Mouse (Mus musculus) limb, embryonic 14.5 days (tissue): ENCODE measurements around the gene Il17re. TPM values are rescaled to one million over a fixed set of nuclear protein-coding genes. Genes with fewer than 3 reads are reported as not detected.

Experiments
- ATAC-seq: fragments of 200-750 bp; cut with Nextera tagmentation; 2 replicates; pipeline ENCODE4 v1.8.0; 2017; ENCODE audit warnings: low read depth, moderate number of reproducible peaks, moderate TSS enrichment; ENCODE audit not compliant: low FRiP score
- DNase-seq: peaks from one replicate; pipeline ENCODE4 v3.0.0-alpha.2; 2015; ENCODE audit warnings: low spot score
- H3K27ac ChIP-seq: fragments of 300-500 bp; sonication (generic); replicated peaks from 2 replicates; pipeline ENCODE4 v1.5.1; 2014; ENCODE audit warnings: low read depth, mild to moderate bottlenecking, low read length, moderate library complexity, mixed read lengths
- H3K27me3 ChIP-seq: fragments of 300-500 bp; sonication (generic); 2 replicates; pipeline ENCODE4 v1.6.1; 2014; ENCODE audit warnings: low read length, mixed read lengths; ENCODE audit not compliant: control insufficient read depth, insufficient read depth
- H3K36me3 ChIP-seq: fragments of 300-500 bp; sonication (generic); 2 replicates; pipeline ENCODE4 v1.6.1; 2014; ENCODE audit warnings: mild to moderate bottlenecking, low read length, moderate library complexity, mixed read lengths; ENCODE audit not compliant: control insufficient read depth, insufficient read depth
- H3K4me1 ChIP-seq: fragments of 300-500 bp; sonication (generic); 2 replicates; pipeline ENCODE4 v1.6.1; 2014; ENCODE audit warnings: antibody characterized with exemption, low read length, mixed read lengths; ENCODE audit not compliant: control insufficient read depth, insufficient read depth
- H3K4me2 ChIP-seq: fragments of 300-500 bp; sonication (generic); replicated peaks from 2 replicates; pipeline ENCODE4 v1.6.1; 2014; ENCODE audit warnings: low read depth, mild to moderate bottlenecking, low read length, moderate library complexity; ENCODE audit not compliant: severe bottlenecking
- H3K4me3 ChIP-seq: fragments of 300-500 bp; sonication (generic); replicated peaks from 2 replicates; pipeline ENCODE4 v1.5.1; 2014; ENCODE audit warnings: low read length
- H3K9ac ChIP-seq: fragments of 300-500 bp; sonication (generic); 2 replicates; pipeline ENCODE4 v1.6.1; 2014; ENCODE audit warnings: mild to moderate bottlenecking, low read depth, low read length, moderate library complexity; ENCODE audit not compliant: severe bottlenecking
- H3K9me3 ChIP-seq: fragments of 300-500 bp; sonication (generic); 2 replicates; pipeline ENCODE4 v1.6.1; 2016; ENCODE audit warnings: low read length; ENCODE audit not compliant: control insufficient read depth
- POLR2A ChIP-seq: fragments of 200-500 bp; IDR thresholded peaks from 2 replicates; pipeline ENCODE4 v1.8.0; 2012; ENCODE audit warnings: inconsistent platforms, mild to moderate bottlenecking, moderate library complexity, borderline replicate concordance; ENCODE audit not compliant: insufficient read depth, insufficient read length; ENCODE audit errors: extremely low read depth
- WGBS: fragments of 180-500 bp; shearing (Covaris S2); extraction: QIAGEN DNeasy Blood & Tissue Kit; methylation state at CpG from one replicate; pipeline ENCODE4 v1.1.7; 2014; 5-methylcytosine and 5-hydroxymethylcytosine counted together
- polyA plus RNA-seq, 2 experiments: library from polyadenylated mRNA; depleted of rRNA in 1 of 2; stranded (reverse) in 1 of 2; unstranded in 1 of 2; fragments of >200 nt; fragmentation: Nextera tagmentation in 1 of 2; extraction: Ambion mirVana in 1 of 2; gene quantifications; 2 replicates each; pipeline versions ENCODE4 v1.2.1 to v1.2.3; 2012 to 2014

Il17re gene
- polyA plus RNA-seq, 2 experiments = 6.7 to 7.9 TPM

DNA sequence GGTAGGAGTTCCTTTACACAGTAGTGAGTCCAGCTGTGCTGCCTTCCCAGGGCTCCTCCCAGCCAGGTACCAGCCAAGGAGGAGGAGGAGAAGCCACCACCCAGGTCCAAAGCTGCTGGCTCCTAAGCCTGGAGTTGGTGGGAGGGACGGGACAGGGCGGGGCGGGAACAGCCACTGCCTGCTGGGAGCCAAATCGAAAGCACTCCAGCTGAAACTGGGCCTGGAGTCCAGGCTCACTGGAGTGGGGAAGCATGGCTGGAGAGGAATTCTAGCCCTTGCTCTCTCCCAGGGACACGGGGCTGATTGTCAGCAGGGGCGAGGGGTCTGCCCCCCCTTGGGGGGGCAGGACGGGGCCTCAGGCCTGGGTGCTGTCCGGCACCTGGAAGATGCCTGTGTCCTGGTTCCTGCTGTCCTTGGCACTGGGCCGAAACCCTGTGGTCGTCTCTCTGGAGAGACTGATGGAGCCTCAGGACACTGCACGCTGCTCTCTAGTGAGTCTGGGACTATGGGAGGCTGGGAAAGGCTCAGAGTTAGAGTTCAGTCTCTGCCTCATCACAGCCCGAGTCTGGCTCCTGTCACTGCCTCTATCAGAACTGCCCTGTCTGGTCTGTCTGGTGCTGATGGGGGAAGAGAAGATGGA, 13.1 kb downstream of the Il17re start, which contains the start of gene Il17rc:
TSS of gene Il17rc (plus strand) at position 131 of the 640 bp plus-strand sequence.
- Histone ChIP-seq H3K36me3 (no peaks in the 10 kb centered on the region), H3K9ac (peak within 1 kb of the TSS; percentile 50; the same call in 1 of the 2 replicates), H3K4me2 (peak within 1 kb of the TSS; percentile 30), H3K27ac (no peak within 1 kb of the TSS), H3K4me1 (peaks cover 3% of the 10 kb centered on the region; the same call in 1 of the 2 replicates), H3K4me3 (peak within 1 kb of the TSS; percentile 2; the same call in 1 of the 2 replicates), H3K27me3 (peaks cover 11% of the 10 kb centered on the region), H3K9me3 (no peaks in the 10 kb centered on the region)
- ATAC-seq (no peak), DNase-seq (no peak)
- no peak for TF ChIP-seq POLR2A
- WGBS = 20% methylated on average over 12 of the region's 12 CpGs

DNA sequence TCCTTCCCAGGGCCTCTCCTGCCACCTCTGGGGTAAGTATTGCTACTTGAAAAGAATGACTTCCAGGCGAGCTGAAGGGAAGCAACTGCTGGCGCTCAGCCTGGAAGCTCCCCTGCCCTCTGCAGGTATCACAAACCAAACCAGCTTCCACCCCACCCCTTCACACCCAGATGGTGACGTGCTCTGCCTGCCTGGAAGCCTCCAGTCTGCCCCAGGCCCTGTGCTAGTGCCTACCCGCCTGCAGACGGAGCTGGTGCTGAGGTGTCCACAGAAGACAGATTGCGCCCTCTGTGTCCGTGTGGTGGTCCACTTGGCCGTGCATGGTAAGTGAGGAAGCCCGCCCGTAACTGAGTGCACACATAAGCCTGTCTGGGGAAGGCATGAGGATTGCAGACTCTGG, 13.8 kb downstream of the Il17re start:
- Histone ChIP-seq H3K9ac (no peak overlapping the region), H3K36me3 (no peaks in the 10 kb centered on the region), H3K4me3 (0 out of 2 replicates have a peak overlapping the region, but pooled peaks have one; percentile 2), H3K9me3 (no peaks in the 10 kb centered on the region), H3K4me1 (peaks cover 3% of the 10 kb centered on the region; the same call in 1 of the 2 replicates), H3K27ac (no peak overlapping the region), H3K4me2 (peak overlapping the region; percentile 30; the same call in 1 of the 2 replicates), H3K27me3 (peaks cover 11% of the 10 kb centered on the region)
- TF ChIP-seq POLR2A = no peak
- ATAC-seq (no peak), DNase-seq (no peak)
- 60% methylated on average over 10 of the region's 10 CpGs for WGBS

- H3K36me3 ChIP-seq = no peaks in the 10 kb centered on the region
- H3K9ac ChIP-seq = no peak overlapping the region
Observed at GRCm38 (mm10) chr6:113473246-113473645, 15.0 kb downstream of the Il17re start.

DNA sequence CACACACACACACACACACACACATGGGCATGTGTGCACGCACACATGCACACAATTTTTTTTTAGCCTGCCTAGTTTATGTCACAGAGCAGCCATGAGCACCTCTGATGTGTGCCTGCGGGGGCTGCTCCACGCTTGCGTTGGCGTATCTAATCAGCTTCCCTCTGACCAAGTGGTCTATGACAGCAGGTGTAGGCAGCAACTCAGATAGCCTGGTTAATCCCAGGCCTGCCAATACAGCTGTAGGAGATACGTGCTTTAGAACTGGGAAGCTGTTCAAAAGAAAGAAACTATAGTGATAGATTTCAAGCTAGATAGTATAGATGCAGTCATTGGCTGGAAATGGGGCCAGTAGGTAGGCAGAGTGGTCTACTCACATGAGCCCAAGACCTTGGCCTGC, 15.4 kb downstream of the Il17re start:
- H3K27me3 ChIP-seq = peaks cover 11% of the 10 kb centered on the region
- H3K4me2 ChIP-seq = no peak overlapping the region
- H3K9ac ChIP-seq = no peak overlapping the region
- ATAC-seq (no peak), DNase-seq (no peak)
- WGBS = 81% methylated on average over 6 of the region's 6 CpGs
- H3K4me3 ChIP-seq = no peak overlapping the region
- H3K27ac ChIP-seq = no peak overlapping the region
- TF ChIP-seq POLR2A = no peak
- H3K9me3 ChIP-seq = no peaks in the 10 kb centered on the region
- H3K4me1 ChIP-seq = peaks cover 3% of the 10 kb centered on the region; the same call in 1 of the 2 replicates
- no peaks in the 10 kb centered on the region for H3K36me3 ChIP-seq

More at GRCm38 (mm10) chr6:113473246-113473645, 15.0 kb downstream of the Il17re start:
- H3K27me3 ChIP-seq = peaks cover 11% of the 10 kb centered on the region
- ATAC-seq = no peak
- H3K9me3 ChIP-seq = no peaks in the 10 kb centered on the region
- H3K4me1 ChIP-seq = peaks cover 3% of the 10 kb centered on the region; the same call in 1 of the 2 replicates
- no peak for DNase-seq
- 45% methylated on average over 2 of the region's 2 CpGs for WGBS
- H3K4me2 ChIP-seq = no peak overlapping the region
- no peak overlapping the region for H3K27ac ChIP-seq
- TF ChIP-seq POLR2A = no peak
- no peak overlapping the region for H3K4me3 ChIP-seq

DNA sequence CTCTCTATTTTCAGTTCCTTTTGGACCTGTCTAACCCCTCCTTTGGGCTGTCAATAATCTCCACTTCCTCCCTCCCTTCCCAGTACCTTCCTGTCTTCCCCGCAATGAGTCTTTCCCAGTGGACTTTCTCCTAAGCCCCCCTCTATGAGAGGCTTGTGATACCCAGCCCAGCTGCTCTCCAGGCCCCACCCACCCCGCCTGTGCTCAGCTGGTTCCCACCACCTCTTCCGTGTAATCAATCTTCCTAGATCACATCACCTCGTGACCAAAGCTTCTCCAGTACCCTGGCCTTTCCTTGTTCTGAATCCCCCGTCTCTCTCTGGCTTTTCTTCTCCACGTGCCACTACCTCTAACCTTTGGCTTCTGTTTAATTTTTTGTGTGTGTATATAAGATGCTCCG, 19.1 kb downstream of the Il17re start:
- no peaks in the 10 kb centered on the region for H3K9me3 ChIP-seq
- H3K27ac ChIP-seq = no peak overlapping the region
- no peak overlapping the region for H3K4me3 ChIP-seq
- no peak for DNase-seq
- no peak overlapping the region for H3K4me2 ChIP-seq
- peaks cover 19% of the 10 kb centered on the region for H3K27me3 ChIP-seq
- no peak for ATAC-seq
- H3K9ac ChIP-seq = no peak overlapping the region
- H3K36me3 ChIP-seq = no peaks in the 10 kb centered on the region
- no peaks in the 10 kb centered on the region for H3K4me1 ChIP-seq
- no peak for TF ChIP-seq POLR2A
- WGBS = 40% methylated on average over 7 of the region's 7 CpGs
